Mouse (Mus musculus) forelimb bud, embryonic 11.5 days (tissue): Measurements from ENCODE around the gene Nckap1.
"Not testable (repeated sequence)": the region's sequence is repeated elsewhere in the genome, so short reads cannot be mapped to it uniquely, and the experiment has no call there.

ENCODE experiments used
- DNase-seq: peaks from one replicate; pipeline ENCODE4 v3.0.0-alpha.2; 2012; ENCODE audit warnings: low read depth, low spot score

Gene Nckap1

DNA sequence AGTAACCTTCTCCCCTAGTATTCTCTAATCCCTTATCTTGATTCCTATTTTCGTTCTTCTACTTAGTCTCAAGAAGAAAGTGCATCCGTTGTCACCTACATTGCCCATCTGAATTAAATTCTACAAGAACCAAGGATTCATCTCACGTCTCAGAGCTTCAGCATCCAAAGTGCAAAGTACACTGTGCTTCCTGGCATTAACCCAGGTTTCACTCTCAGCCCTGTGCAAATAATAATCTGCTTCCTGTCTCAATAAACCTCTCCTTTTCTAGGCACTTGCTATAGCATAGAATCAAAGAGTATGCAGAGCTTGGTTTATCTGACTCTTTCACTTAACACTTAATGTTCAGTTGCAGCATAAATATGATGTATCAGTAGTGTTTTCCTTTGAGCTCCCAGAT lies 19.7 kb downstream of the Nckap1 start:
- DNase-seq = no peak

GRCm38 (mm10) chr2:80560773-80561172 lies 20.4 kb downstream of the Nckap1 start:
- no peak for DNase-seq

GRCm38 (mm10) chr2:80559655-80560054 lies 21.5 kb downstream of the Nckap1 start:
- no peak for DNase-seq

GRCm38 (mm10) chr2:80554442-80554841 lies 26.7 kb downstream of the Nckap1 start:
- DNase-seq = no peak

- no peak for DNase-seq
Measured at GRCm38 (mm10) chr2:80549704-80550103, 31.5 kb downstream of the Nckap1 start.

DNA sequence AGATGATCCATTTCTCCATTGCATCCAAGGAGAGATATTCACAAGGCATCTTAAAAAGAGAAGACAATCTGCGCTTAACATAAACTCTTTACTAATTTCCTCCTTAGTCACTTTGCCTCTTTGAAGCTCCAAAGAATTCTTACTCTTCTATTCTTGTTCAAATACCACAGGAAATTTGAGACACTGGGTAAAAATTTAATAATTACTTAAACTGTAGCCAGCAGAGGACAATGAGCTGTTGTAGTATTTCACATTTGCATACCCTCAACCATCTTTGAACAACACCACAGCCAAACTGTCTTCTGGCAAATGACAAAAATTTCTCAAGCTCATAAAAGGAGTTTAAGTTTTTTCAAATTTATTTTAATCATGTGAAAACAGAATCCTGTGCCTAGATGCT lies 33.3 kb downstream of the Nckap1 start:
- DNase-seq = no peak

- DNase-seq = no peak
Measured at GRCm38 (mm10) chr2:80542801-80543200, 38.4 kb downstream of the Nckap1 start.

DNA sequence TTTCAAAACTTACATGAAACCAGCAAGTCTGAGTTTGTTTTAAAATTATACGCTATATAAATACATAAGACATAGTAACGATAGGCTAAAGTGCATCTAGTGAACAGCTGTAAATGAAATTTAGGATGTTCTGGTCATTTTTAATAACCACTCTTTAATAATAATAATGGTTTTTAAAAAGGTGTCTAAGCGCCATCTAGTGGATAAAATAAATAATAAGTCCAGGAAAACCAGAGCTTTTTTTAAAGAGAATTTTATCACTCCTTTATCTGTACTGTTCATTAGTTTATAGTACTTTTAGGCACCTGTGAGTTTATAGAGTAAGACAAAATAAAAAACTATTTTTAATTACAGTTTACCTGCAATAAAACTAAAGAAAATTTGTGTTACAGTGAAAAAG lies 44.0 kb downstream of the Nckap1 start:
- no peak for DNase-seq

GRCm38 (mm10) chr2:80536608-80537007 lies 44.6 kb downstream of the Nckap1 start:
- DNase-seq = no peak

DNA sequence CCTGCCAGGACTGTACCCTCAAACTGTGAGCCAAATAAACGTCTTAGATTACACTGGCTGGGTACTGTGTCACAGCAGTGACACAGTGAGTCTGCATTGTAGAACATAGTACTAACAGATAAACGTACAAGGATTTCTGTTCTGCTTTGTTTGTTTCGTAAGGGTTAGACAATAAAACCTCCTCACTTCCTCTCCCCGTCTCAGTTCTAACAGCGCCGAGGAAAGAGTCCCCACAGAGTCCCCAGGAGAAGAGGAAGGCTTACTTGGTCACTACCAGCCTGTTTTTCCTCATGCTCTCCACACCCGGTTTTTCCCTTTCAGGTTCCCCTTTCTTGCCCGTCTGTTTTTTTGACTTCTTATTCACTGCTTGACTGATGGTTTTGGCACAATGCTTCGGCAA lies 56.9 kb downstream of the Nckap1 start:
- DNase-seq = no peak

GRCm38 (mm10) chr2:80506051-80506802 lies 75.0 kb downstream of the Nckap1 start:
- no peak for DNase-seq

DNA sequence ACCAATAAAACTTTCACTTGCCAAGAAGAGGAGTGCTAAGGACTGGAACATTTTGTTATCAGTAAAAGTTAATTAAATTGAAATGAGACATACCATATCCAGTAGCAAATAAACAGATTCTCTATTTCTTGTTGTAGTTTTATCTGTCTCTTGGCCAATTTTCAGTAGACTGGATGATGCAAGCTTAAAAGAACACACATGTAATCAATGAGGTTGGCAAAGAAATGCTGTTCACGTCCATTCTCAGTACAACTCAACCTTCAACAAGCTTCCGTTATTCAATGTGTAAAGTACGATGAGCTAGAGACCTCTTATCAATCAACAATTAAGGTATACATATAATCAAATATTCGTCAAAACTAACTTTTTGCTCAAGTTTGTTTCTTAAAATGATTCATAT lies 79.0 kb downstream of the Nckap1 start:
- DNase-seq = no peak

DNA sequence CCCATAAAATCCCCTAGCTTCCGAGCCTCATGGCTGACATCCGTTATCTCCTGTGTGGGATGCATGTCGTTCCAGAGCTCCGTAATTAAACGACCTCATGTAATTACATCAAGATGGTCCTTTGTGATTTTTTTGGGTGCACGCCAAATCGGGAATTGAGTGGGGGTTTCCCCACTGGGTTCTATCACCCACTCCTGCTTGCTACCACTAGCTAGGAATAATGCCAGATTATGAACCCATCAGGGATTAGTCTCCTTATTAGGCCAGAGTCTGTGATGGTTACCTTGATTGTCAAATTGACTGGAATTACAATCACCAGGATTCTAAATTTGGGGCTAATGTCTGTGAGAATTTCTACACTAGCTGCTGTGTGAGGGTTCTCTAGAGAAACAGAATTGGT lies 85.9 kb downstream of the Nckap1 start:
- not testable (repeated sequence) for DNase-seq

DNA sequence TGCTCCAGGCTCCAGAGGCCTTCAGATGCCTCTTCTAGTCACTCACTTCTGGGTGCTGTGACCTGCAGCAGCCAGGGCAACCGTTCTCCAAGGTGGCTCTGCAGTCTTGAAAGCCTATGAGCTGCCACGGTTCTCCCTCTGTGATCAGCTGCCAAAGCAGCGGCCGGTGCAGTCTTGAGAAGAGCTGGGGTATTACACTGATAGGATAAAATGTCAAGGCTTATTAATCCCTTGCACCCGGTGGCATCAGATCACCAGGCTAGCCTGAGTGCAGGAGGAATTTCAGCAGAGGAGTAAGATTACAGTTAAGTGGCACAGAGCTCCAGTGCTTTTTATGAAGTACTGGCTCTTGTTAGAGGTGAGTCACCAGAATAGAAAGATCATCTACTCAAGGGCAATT lies 94.3 kb downstream of the Nckap1 start:
- DNase-seq = no peak

DNA sequence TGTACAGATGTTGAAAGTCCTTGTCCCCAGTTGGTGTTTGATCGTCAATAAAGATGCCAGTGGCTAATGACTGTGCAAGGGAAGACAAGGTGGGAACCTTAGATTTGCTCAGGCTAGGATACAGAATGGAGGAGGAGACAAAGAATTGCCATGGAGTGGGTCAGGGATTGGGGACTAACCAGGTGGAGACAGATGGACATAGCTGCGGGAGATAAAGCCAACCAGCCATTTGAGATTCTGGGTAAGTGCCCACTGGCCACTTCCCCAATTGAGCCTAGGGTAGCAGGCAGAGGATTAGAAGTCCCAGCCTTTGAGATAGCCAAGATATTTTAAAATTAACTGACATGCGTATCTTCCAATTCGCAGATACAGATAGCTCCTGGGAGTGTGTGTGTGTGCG lies 96.2 kb downstream of the Nckap1 start:
- DNase-seq = no peak

DNA sequence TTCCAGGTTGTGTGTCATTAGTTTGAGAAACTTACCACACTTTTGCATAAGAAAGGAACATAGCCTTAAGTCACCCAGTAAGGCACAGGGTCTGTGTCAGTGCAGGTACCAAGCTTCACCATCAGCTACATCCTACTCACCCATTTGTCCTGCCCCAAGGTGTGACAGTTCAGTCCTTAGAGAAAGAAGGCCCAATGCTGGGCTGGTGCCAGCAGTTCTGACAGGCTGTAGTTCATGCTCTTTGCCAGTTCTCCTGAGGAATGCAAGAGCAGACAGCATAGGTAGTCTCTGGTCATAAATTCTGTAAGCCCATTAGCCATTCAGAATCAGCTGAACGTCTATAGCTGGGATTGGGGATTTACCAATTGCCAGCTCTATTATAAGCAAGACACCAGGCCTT lies 105.3 kb downstream of the Nckap1 start:
- no peak for DNase-seq

GRCm38 (mm10) chr2:80474247-80474796 lies 106.9 kb downstream of the Nckap1 start:
- DNase-seq = no peak

- DNase-seq = no peak
Measured at GRCm38 (mm10) chr2:80465991-80466821, 115.0 kb downstream of the Nckap1 start.

- DNase-seq = no peak
Measured at GRCm38 (mm10) chr2:80461827-80462226, 119.4 kb downstream of the Nckap1 start.
